Mouse (Mus musculus) forebrain, embryonic 13.5 days (tissue): Measurements from ENCODE around the gene Atp11a. TPM values are rescaled to one million over a fixed set of nuclear protein-coding genes. Genes with fewer than 3 reads are reported as not detected.

Experiments used
- ATAC-seq: fragments of 200-750 bp; cut with Nextera tagmentation; 2 replicates; pipeline ENCODE4 v1.8.0; 2017
- H3K27ac ChIP-seq: fragments of 300-500 bp; sonication (generic); 2 replicates; pipeline ENCODE4 v1.5.1; 2015; ENCODE audit warnings: inconsistent platforms, mild to moderate bottlenecking, moderate library complexity
- H3K27me3 ChIP-seq: fragments of 300-500 bp; sonication (generic); 2 replicates; pipeline ENCODE4 v1.6.1; 2015; ENCODE audit warnings: mild to moderate bottlenecking, inconsistent platforms
- H3K36me3 ChIP-seq: fragments of 300-500 bp; sonication (generic); 2 replicates; pipeline ENCODE4 v1.6.1; 2015; ENCODE audit warnings: mild to moderate bottlenecking, inconsistent platforms; ENCODE audit not compliant: poor library complexity, severe bottlenecking
- H3K4me1 ChIP-seq: fragments of 300-500 bp; sonication (generic); 2 replicates; pipeline ENCODE4 v1.6.1; 2015; ENCODE audit warnings: inconsistent platforms
- H3K4me2 ChIP-seq: fragments of 300-500 bp; sonication (generic); 2 replicates; pipeline ENCODE4 v1.6.1; 2015; ENCODE audit warnings: inconsistent platforms, mild to moderate bottlenecking, moderate library complexity
- H3K4me3 ChIP-seq: fragments of 300-500 bp; sonication (generic); 2 replicates; pipeline ENCODE4 v1.5.1; 2015; ENCODE audit warnings: mild to moderate bottlenecking, inconsistent platforms
- H3K9ac ChIP-seq: fragments of 300-500 bp; sonication (generic); 2 replicates; pipeline ENCODE4 v1.6.1; 2015; ENCODE audit warnings: mild to moderate bottlenecking, inconsistent platforms
- H3K9me3 ChIP-seq: fragments of 300-500 bp; sonication (generic); replicated peaks from 2 replicates; pipeline ENCODE4 v1.6.1; 2016; ENCODE audit warnings: inconsistent platforms
- WGBS: fragments of 180-500 bp; shearing (Covaris S2); methylation state at CpG from one replicate; pipeline ENCODE4 v1.1.7; 2015; 5-methylcytosine and 5-hydroxymethylcytosine counted together
- polyA plus RNA-seq: library from polyadenylated mRNA; unstranded; fragments of >200 nt; fragmentation: Nextera tagmentation; extraction: Ambion mirVana; gene quantifications from 2 replicates; pipeline ENCODE4 v1.2.1, GENCODE M21; 2015

Gene Atp11a
- polyA plus RNA-seq, 1 experiment from 2014 or later, result 10.1 TPM

DNA sequence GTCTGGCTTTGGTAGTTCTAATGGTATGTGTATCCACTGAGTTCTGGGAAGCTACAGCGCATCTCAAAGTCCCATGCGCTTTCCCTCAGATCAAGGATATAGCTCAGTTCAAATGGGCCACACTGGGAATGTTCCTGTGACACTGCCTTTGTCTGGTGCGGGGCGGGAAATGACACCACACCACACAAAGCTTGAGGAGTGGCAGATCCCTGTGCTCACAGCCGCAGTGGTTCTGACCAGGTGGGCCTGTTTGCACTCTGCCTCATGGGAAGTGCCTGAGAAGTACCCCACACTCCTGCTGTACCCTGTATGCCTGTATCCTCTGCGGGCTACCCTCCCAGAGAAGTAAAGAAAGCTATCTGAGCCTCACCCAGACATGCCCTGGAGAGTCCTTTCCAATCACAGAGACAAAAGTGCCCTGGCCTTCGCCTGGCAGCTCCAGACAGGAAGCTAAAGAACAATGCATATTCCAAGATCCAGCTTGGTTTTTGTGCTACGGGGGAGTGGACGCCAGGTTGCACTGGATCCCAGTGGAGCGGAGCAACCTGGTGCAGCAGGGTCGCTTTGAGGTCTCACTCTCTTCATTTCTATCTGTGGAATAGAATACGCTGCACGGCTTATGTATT is 147.1 kb downstream of the Atp11a start:
- no peak overlapping the region for H3K9ac ChIP-seq
- ATAC-seq, result no peak

DNA sequence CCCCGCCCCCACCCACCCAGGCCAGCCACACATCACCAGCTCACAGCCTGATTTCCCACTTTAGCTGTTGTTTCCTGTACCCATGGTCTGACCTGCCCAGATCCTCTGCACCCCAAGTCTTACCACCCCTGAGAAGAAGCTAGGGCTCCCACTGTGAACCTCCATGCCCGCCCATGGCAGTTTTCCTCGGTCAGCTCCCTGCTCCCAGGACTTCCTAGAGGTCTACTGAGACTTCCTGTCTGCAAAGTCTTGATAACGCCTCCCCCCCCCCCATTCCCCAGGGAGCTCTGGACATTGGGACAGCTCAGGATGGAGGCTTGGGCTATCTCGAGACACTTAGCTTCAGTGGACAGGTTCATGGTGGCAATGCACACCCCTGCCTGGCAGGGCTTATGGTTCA is 148.3 kb downstream of the Atp11a start:
- H3K36me3 ChIP-seq, result no peaks in the 10 kb centered on the region
- no peak overlapping the region for H3K4me3 ChIP-seq
- H3K9ac ChIP-seq, result no peak overlapping the region
- 88% methylated on average over 5 of the region's 5 CpGs for WGBS
- H3K27me3 ChIP-seq, result no peaks in the 10 kb centered on the region
- no peak overlapping the region; the same call in 1 of the 2 replicates for H3K27ac ChIP-seq
- no peaks in the 10 kb centered on the region for H3K9me3 ChIP-seq
- no peak for ATAC-seq
- H3K4me2 ChIP-seq, result no peak overlapping the region
- H3K4me1 ChIP-seq, result peaks cover 5% of the 10 kb centered on the region

More for the DNA sequence above, 147.1 kb downstream of the Atp11a start:
- Histone ChIP-seq H3K4me2 (no peak overlapping the region), H3K4me3 (no peak overlapping the region), H3K27me3 (no peaks in the 10 kb centered on the region), H3K36me3 (no peaks in the 10 kb centered on the region), H3K9me3 (no peaks in the 10 kb centered on the region), H3K4me1 (peaks cover 5% of the 10 kb centered on the region), H3K27ac (no peak overlapping the region)
- WGBS, result 90% methylated on average over 13 of the region's 13 CpGs

DNA sequence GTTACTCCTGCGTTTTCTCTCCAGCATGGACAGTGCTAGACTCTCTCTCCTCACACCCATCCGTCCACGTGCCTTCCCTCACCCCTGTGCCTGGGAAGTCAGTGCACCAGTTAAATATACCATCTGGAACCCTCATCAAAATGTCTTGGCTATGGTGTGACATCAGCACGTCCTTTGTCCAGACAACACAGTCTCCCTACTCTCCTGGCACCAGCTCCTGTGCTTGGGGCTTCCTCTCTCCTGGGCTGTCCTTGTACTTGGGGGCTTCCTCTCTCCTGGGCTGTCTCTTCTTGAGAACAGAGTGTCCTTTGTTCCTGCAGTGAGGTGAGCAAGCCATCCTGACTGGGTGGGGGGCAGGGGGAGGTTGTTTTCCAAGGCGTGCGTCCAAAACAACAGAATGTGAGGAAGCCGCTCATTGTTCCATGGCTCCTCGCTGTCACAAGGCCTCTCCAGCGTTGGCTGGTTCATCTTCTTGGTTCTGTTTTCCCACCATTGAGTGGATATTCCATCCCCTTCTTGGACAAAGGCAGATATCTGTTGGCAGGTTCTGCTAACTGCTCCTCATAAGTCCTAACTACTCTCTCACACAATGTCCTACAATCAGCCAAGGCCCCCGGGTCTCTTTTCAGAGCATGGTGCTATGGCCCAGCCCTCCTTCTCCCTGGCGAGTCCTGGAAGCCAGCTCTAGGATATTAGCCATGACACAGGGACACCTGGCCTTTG is 148.9 kb downstream of the Atp11a start:
- ATAC-seq, result no peak
- no peaks in the 10 kb centered on the region for H3K27me3 ChIP-seq
- no peaks in the 10 kb centered on the region for H3K36me3 ChIP-seq
- no peaks in the 10 kb centered on the region for H3K9me3 ChIP-seq
- no peak overlapping the region for H3K4me2 ChIP-seq
- WGBS, result 79% methylated on average over 11 of the region's 11 CpGs
- H3K27ac ChIP-seq, result no peak overlapping the region
- no peak overlapping the region for H3K9ac ChIP-seq
- peaks cover 5% of the 10 kb centered on the region for H3K4me1 ChIP-seq
- H3K4me3 ChIP-seq, result no peak overlapping the region

DNA sequence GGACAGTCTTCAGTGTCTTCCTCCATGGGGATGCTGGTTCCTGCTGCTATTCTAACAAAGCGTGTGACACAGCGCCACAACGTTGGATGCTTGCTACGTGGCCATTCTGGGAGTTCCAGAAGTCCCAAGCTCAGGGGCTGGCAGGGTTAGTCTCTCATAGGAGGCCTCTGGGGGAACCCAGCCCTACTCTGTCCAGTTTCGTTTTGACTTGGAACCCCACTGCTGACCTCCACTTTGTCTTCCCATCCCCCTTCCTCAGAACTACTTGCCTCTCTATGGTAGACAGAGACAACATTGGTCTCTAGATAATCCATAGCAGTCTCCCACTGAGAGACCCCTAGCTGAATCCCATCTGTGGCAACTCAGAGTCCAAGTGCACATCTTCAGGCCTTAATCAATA is 149.8 kb downstream of the Atp11a start:
- H3K27ac ChIP-seq, result no peak overlapping the region
- no peaks in the 10 kb centered on the region for H3K36me3 ChIP-seq
- H3K4me1 ChIP-seq, result peaks cover 5% of the 10 kb centered on the region
- H3K27me3 ChIP-seq, result no peaks in the 10 kb centered on the region
- 79% methylated on average over 5 of the region's 5 CpGs for WGBS
- no peak overlapping the region for H3K4me2 ChIP-seq
- H3K9ac ChIP-seq, result no peak overlapping the region
- no peaks in the 10 kb centered on the region for H3K9me3 ChIP-seq
- no peak for ATAC-seq
- H3K4me3 ChIP-seq, result no peak overlapping the region

DNA sequence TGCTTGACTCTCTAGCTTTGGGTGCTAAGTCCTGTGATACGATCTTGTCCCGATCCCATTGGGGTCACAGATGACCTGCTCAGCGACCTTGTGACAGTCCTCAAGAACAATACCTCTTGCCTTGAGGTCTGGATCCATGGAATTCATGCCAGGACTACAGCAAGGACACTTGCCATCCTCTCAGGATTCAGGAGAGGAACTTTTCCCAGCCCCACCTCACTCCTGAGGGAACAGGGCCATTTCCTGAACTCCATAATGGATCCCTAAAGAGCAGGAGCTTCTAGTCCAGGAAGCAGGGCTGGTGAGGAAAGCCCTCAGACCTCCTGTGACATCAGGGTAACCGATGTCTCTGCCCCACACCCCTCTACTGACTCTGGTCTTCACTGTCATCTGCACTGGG is 150.9 kb downstream of the Atp11a start:
- ATAC-seq, result no peak
- H3K27ac ChIP-seq, result no peak overlapping the region
- H3K9me3 ChIP-seq, result no peaks in the 10 kb centered on the region
- WGBS, result 84% methylated on average over 4 of the region's 4 CpGs
- peaks cover 12% of the 10 kb centered on the region for H3K4me1 ChIP-seq
- no peaks in the 10 kb centered on the region for H3K27me3 ChIP-seq
- no peak overlapping the region for H3K9ac ChIP-seq
- H3K4me3 ChIP-seq, result no peak overlapping the region
- no peak overlapping the region for H3K4me2 ChIP-seq
- no peaks in the 10 kb centered on the region for H3K36me3 ChIP-seq

DNA sequence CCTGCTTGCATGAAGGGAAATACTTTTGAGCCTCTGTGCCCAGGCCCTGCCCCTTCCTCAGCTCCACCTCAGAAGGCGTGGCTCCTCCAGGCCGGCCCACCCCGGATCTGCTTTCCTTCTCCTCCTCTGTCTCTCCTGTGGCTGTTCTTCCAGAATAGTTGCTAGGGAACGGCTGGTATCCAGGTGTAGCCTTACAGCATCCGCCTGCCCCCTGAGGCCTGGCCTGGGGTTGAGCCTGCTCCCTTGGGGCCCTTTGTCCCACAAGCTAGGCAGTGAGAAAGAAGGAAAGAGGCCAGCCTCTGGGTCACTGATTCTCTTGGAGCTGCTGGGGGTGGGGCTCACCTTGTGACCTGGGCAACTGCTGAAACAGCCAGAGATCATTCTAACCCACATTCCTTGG is 155.2 kb downstream of the Atp11a start:
- Histone ChIP-seq H3K9me3 (no peaks in the 10 kb centered on the region), H3K36me3 (peaks cover 8% of the 10 kb centered on the region), H3K4me3 (no peak overlapping the region), H3K27me3 (no peaks in the 10 kb centered on the region), H3K4me2 (no peak overlapping the region), H3K9ac (no peak overlapping the region), H3K4me1 (peaks cover 33% of the 10 kb centered on the region), H3K27ac (no peak overlapping the region)
- ATAC-seq, result no peak
- WGBS, result 10% methylated on average over 5 of the region's 5 CpGs

DNA sequence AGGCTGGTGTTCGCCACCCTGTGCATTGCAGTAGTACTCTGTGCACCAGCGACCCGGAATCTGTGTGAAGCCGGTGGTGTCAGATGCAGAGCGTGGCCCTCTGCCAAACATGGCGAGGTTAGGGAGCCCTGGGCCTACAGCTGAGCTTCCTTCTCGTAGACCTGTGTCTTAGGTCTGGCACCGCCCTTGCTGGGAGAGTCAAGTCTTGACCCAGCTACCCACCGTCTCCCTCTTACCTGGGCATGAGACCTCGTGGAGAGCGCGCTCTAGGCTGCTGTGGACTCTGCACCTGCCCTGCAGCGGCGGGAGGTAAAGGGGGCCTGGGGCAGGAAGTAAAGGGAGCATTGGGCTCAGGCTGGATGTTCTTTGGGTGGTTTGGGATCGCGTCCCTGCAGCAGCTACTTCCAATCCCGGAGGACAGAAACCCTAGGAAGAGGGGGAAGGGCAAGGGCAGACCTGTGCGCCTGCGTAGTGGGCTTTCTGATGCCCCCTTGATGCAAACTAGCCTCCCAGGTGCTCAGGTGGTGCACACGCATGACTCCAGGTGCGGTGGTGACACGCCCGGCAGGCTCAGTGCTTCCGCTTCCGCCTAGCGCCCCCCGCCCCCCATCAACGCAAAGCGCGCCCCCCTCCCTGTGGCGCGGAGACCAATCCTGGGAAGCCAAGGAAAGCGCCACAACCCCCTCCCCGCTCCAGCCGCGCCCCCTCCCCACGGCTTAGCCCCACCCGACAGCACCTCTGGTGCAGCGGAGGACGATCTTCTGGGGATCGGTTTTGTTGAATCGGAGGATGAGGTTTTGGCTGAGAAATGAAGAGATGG is 158.6 kb downstream of the Atp11a start:
- peak overlapping the region; percentile 55 for H3K4me3 ChIP-seq
- WGBS, result 19% methylated on average over 42 of the region's 42 CpGs

DNA sequence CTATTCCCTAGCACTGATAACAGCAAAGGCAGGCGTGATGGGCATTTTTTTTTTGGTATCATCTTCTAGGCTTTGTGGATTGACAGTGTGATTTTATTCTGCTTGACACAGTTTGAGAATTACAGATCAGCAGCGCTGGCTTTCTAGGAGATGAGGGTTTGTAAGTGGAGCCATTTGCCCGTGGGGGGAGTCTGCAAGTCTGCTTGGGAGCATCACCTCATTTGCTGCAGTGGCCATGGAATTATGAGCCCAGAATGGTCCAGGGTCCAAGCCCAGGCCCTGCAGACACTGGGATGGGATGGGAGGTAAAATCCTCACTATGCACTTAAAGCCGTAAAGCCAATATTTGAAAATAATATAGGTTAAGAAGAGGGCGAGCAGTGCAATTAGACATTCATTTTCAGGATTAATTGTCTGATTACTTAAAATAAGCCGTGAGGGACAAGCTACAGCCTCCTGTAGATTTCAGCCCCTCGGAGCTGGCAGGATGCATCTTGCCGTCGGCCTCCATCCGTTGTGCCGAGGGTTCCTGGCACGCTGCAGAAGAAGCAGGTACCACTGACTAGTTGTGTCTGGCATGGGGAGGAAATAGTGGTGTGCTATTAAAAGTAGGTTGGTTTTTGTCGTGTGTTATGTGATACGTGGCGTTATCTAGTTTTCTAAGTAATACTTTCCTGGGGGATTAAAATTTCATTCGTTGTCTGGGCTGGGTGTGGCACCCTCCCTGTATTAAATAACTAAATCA is 159.5 kb downstream of the Atp11a start:
- peak overlapping the region; percentile 88 for H3K4me2 ChIP-seq
- H3K27ac ChIP-seq, result peak overlapping the region; percentile 66
- peaks cover 8% of the 10 kb centered on the region for H3K36me3 ChIP-seq
- peak overlapping the region; percentile 55 for H3K4me3 ChIP-seq
- H3K4me1 ChIP-seq, result peaks cover 38% of the 10 kb centered on the region
- 68% methylated on average over 16 of the region's 16 CpGs for WGBS
- H3K9ac ChIP-seq, result peak overlapping the region; percentile 69
- H3K27me3 ChIP-seq, result no peaks in the 10 kb centered on the region
- ATAC-seq, result no peak
- H3K9me3 ChIP-seq, result no peaks in the 10 kb centered on the region

More for the DNA sequence above, 158.6 kb downstream of the Atp11a start:
- Histone ChIP-seq H3K36me3 (peaks cover 8% of the 10 kb centered on the region), H3K4me2 (peak overlapping the region; percentile 88), H3K27me3 (no peaks in the 10 kb centered on the region), H3K9me3 (no peaks in the 10 kb centered on the region), H3K9ac (peak overlapping the region; percentile 69), H3K27ac (peak overlapping the region; percentile 66), H3K4me1 (peaks cover 38% of the 10 kb centered on the region)
- ATAC-seq, result peak; percentile 82

DNA sequence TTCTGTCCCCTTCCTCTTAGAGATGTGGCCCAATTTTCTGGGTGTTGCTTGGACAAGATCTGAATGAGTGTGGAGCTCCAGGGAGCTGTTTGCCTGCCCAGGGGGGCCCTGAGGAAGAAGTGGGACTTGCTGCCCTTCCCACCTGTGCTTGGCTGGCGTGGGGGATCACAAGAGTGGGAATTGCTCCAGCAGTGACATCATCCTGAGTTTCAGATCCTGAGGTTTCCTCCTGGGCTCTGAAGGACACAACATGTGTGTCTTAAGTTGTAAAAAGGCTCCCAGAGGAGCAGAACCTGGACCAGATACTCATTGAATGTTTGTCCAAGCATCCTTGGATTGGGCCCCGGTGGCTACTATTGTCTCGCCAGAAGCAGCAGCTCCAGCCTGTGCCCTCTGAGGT is 160.2 kb downstream of the Atp11a start:
- 81% methylated on average over 3 of the region's 3 CpGs for WGBS
- ATAC-seq, result no peak
- peak overlapping the region; percentile 55 for H3K4me3 ChIP-seq
- H3K9ac ChIP-seq, result peak overlapping the region; percentile 69
- H3K27ac ChIP-seq, result no peak overlapping the region
- H3K4me2 ChIP-seq, result peak overlapping the region; percentile 88
- no peaks in the 10 kb centered on the region for H3K9me3 ChIP-seq
- peaks cover 34% of the 10 kb centered on the region for H3K4me1 ChIP-seq
- H3K36me3 ChIP-seq, result peaks cover 8% of the 10 kb centered on the region
- H3K27me3 ChIP-seq, result no peaks in the 10 kb centered on the region

DNA sequence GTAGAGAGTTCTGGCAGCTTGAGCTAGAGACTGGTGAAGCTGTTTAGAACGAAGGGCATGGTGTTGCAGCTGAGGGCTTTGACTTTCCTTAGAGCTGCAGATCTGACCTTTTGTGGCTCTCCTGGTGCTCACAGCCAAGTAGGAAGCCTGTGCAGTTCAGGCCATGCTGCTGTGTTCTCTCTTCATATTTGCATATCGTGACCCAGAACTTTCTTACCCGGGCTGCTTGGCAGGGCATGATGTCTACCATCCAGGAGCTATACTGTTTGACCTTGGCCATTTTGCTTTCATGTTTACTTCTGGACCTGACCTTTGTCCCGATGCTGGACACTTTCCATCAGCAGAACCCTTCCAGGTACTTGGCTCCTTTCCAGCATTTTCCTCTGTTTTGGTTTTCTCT is 161.0 kb downstream of the Atp11a start:
- H3K4me2 ChIP-seq, result peak overlapping the region; percentile 88; the same call in 1 of the 2 replicates
- H3K27ac ChIP-seq, result no peak overlapping the region
- H3K27me3 ChIP-seq, result no peaks in the 10 kb centered on the region
- peaks cover 8% of the 10 kb centered on the region for H3K36me3 ChIP-seq
- 0 out of 2 replicates have a peak overlapping the region, but pooled peaks have one; percentile 55 for H3K4me3 ChIP-seq
- no peaks in the 10 kb centered on the region for H3K9me3 ChIP-seq
- ATAC-seq, result no peak
- H3K9ac ChIP-seq, result peak overlapping the region; percentile 8; the same call in 1 of the 2 replicates
- H3K4me1 ChIP-seq, result peaks cover 31% of the 10 kb centered on the region
- WGBS, result 86% methylated on average over 4 of the region's 4 CpGs
